Mouse (Mus musculus) urinary bladder, adult 2 months (tissue): ENCODE measurements at regions not wholly inside any gene's neighbourhood (a gene's known extent, or its start where the extent isn't known, plus 50 kb on each side); places are given as distances from the start of the nearest gene placed in this dataset.

Experiments
- DNase-seq: peaks from one replicate; pipeline ENCODE4 v3.0.0; 2022; ENCODE audit warnings: low spot score

GRCm38 (mm10) chr10:37613936-37614335, 475.2 kb upstream of the Marcks start:
- no peak for DNase-seq

- no peak for DNase-seq
Observed at GRCm38 (mm10) chr10:37603529-37603928, 464.8 kb upstream of the Marcks start.

GRCm38 (mm10) chr10:37602936-37603335, 464.2 kb upstream of the Marcks start:
- DNase-seq = no peak

GRCm38 (mm10) chr10:37589889-37590288, 451.2 kb upstream of the Marcks start:
- no peak for DNase-seq

- DNase-seq = no peak
Observed at GRCm38 (mm10) chr10:37589009-37589408, 450.3 kb upstream of the Marcks start.

GRCm38 (mm10) chr10:37571171-37571570, 432.5 kb upstream of the Marcks start:
- DNase-seq = no peak

GRCm38 (mm10) chr10:37561705-37562104, 423.0 kb upstream of the Marcks start:
- no peak for DNase-seq

- DNase-seq = no peak
Observed at GRCm38 (mm10) chr10:37549446-37549845, 410.7 kb upstream of the Marcks start.

- no peak for DNase-seq
Observed at GRCm38 (mm10) chr10:37540703-37541102, 402.0 kb upstream of the Marcks start.

GRCm38 (mm10) chr10:37505966-37506615, 367.4 kb upstream of the Marcks start:
- DNase-seq = no peak

GRCm38 (mm10) chr10:37504468-37504867, 365.7 kb upstream of the Marcks start:
- no peak for DNase-seq

GRCm38 (mm10) chr10:37502505-37502904, 363.8 kb upstream of the Marcks start:
- no peak for DNase-seq

GRCm38 (mm10) chr10:37501043-37501442, 362.3 kb upstream of the Marcks start:
- DNase-seq = no peak

- DNase-seq = no peak
Observed at GRCm38 (mm10) chr10:37495467-37495866, 356.7 kb upstream of the Marcks start.

- DNase-seq = no peak
Observed at GRCm38 (mm10) chr10:37494552-37495166, 355.9 kb upstream of the Marcks start.

GRCm38 (mm10) chr10:37494098-37494497, 355.4 kb upstream of the Marcks start:
- no peak for DNase-seq

- no peak for DNase-seq
Observed at GRCm38 (mm10) chr10:37484311-37485023, 345.7 kb upstream of the Marcks start.

- no peak for DNase-seq
Observed at GRCm38 (mm10) chr10:37483521-37483920, 344.8 kb upstream of the Marcks start.

GRCm38 (mm10) chr10:37481879-37482278, 343.2 kb upstream of the Marcks start:
- DNase-seq = no peak

GRCm38 (mm10) chr10:37480331-37480730, 341.6 kb upstream of the Marcks start:
- no peak for DNase-seq

GRCm38 (mm10) chr10:37478108-37478507, 339.4 kb upstream of the Marcks start:
- DNase-seq = no peak

GRCm38 (mm10) chr10:37473086-37473485, 334.4 kb upstream of the Marcks start:
- DNase-seq = no peak

- no peak for DNase-seq
Observed at GRCm38 (mm10) chr10:37457384-37457783, 318.7 kb upstream of the Marcks start.
